Mouse (Mus musculus): ENCODE data around the gene Entpd2.
"Not testable (repeated sequence)": the region's sequence is repeated elsewhere in the genome, so short reads cannot be mapped to it uniquely, and the experiment has no call there.

Gene Entpd2

GRCm38 (mm10) chr2:25394281-25395221, 1.1 kb upstream of the Entpd2 start:
- DNase-seq (ENCODE audit: low spot score): peak; percentile 30

- peak; percentile 38 for DNase-seq (ENCODE audit: low spot score)
Measured at GRCm38 (mm10) chr2:25396597-25396983, 916 bp downstream of the Entpd2 start.

- DNase-seq (ENCODE audit: low spot score): no peak
Measured at GRCm38 (mm10) chr2:25397010-25397409, 1.3 kb downstream of the Entpd2 start.

- DNase-seq (ENCODE audit: low spot score): no peak
Measured at GRCm38 (mm10) chr2:25398065-25398464, 2.4 kb downstream of the Entpd2 start.

- no peak for DNase-seq (ENCODE audit: low spot score)
Measured at GRCm38 (mm10) chr2:25399051-25399450, 3.4 kb downstream of the Entpd2 start, which contains the start of gene Npdc1. Gene Npdc1 (plus strand): TSS chr2:25399351.

- DNase-seq (ENCODE audit: low spot score): no peak
Measured at GRCm38 (mm10) chr2:25400291-25400690, 4.6 kb downstream of the Entpd2 start.

GRCm38 (mm10) chr2:25400764-25401163, 5.1 kb downstream of the Entpd2 start:
- peak; percentile 73 for DNase-seq (ENCODE audit: low spot score)

- DNase-seq (ENCODE audit: low spot score): peak; percentile 61
Measured at GRCm38 (mm10) chr2:25402377-25402971, 6.8 kb downstream of the Entpd2 start.

GRCm38 (mm10) chr2:25402972-25403601, 7.4 kb downstream of the Entpd2 start:
- peak; percentile 78 for DNase-seq (ENCODE audit: low spot score)

GRCm38 (mm10) chr2:25403994-25404393, 8.3 kb downstream of the Entpd2 start:
- no peak for DNase-seq (ENCODE audit: low spot score)

- no peak for DNase-seq (ENCODE audit: low spot score)
Measured at GRCm38 (mm10) chr2:25408908-25409307, 13.2 kb downstream of the Entpd2 start.

GRCm38 (mm10) chr2:25413436-25413835, 17.8 kb downstream of the Entpd2 start:
- not testable (repeated sequence) for DNase-seq (ENCODE audit: low spot score)

GRCm38 (mm10) chr2:25417426-25417825, 21.8 kb downstream of the Entpd2 start:
- DNase-seq (ENCODE audit: low spot score): no peak

GRCm38 (mm10) chr2:25421896-25422295, 26.2 kb downstream of the Entpd2 start:
- no peak for DNase-seq (ENCODE audit: low spot score)

- DNase-seq (ENCODE audit: low spot score): no peak
Measured at GRCm38 (mm10) chr2:25422587-25423410, 27.1 kb downstream of the Entpd2 start, which contains the start of gene Fut7. Gene Fut7 (plus strand): TSS chr2:25423267.

GRCm38 (mm10) chr2:25423626-25424025, 28.0 kb downstream of the Entpd2 start:
- DNase-seq (ENCODE audit: low spot score): no peak

GRCm38 (mm10) chr2:25425481-25425880, 29.8 kb downstream of the Entpd2 start:
- no peak for DNase-seq (ENCODE audit: low spot score)

- peak; percentile 57 for DNase-seq (ENCODE audit: low spot score)
Measured at GRCm38 (mm10) chr2:25426721-25427191, 31.1 kb downstream of the Entpd2 start.

- no peak for DNase-seq (ENCODE audit: low spot score)
Measured at GRCm38 (mm10) chr2:25427256-25427655, 31.6 kb downstream of the Entpd2 start.

- peak; percentile 95 for DNase-seq (ENCODE audit: low spot score)
Measured at GRCm38 (mm10) chr2:25428442-25429236, 33.0 kb downstream of the Entpd2 start, which contains the start of gene Abca2. Gene Abca2 (plus strand): TSS chr2:25428703.
